Mouse (Mus musculus): Measurements from ENCODE around the gene Bbx.

Gene Bbx

GRCm38 (mm10) chr16:50321368-50321767 lies 110.8 kb downstream of the Bbx start:
- intact Hi-C loops (cut with DNase I): no loop called here

- intact Hi-C loops (cut with DNase I): no loop called here
Measured at GRCm38 (mm10) chr16:50318255-50318654, 113.9 kb downstream of the Bbx start.

GRCm38 (mm10) chr16:50315349-50315969 lies 116.7 kb downstream of the Bbx start:
- intact Hi-C loops (cut with DNase I): no loop called here

- intact Hi-C loops (cut with DNase I): no loop called here
Measured at GRCm38 (mm10) chr16:50311588-50311987, 120.6 kb downstream of the Bbx start.

GRCm38 (mm10) chr16:50309411-50310042 lies 122.7 kb downstream of the Bbx start:
- intact Hi-C loops (cut with DNase I): loop anchor here (10.0 kb wide), 1 partner anchor 265 kb away; no protein-coding TSS in a partner anchor

- intact Hi-C loops (cut with DNase I): loop anchor here (10.0 kb wide), 1 partner anchor 263 kb away; no protein-coding TSS in a partner anchor
Measured at GRCm38 (mm10) chr16:50308256-50308655, 123.9 kb downstream of the Bbx start.

- intact Hi-C loops (cut with DNase I): loop anchor here (10.0 kb wide), 1 partner anchor 262 kb away; no protein-coding TSS in a partner anchor
Measured at GRCm38 (mm10) chr16:50307231-50307630, 125.0 kb downstream of the Bbx start.

GRCm38 (mm10) chr16:50306727-50307126 lies 125.5 kb downstream of the Bbx start:
- intact Hi-C loops (cut with DNase I): loop anchor here (10.0 kb wide), 1 partner anchor 262 kb away; no protein-coding TSS in a partner anchor

GRCm38 (mm10) chr16:50305156-50305555 lies 127.0 kb downstream of the Bbx start:
- intact Hi-C loops (cut with DNase I): loop anchor here (10.0 kb wide), 1 partner anchor 260 kb away; no protein-coding TSS in a partner anchor

GRCm38 (mm10) chr16:50302566-50302965 lies 129.6 kb downstream of the Bbx start:
- intact Hi-C loops (cut with DNase I): loop anchor here (5.0 to 10.0 kb wide), 2 partner anchors 45 to 258 kb away; no protein-coding TSS in a partner anchor

GRCm38 (mm10) chr16:50298743-50299443 lies 133.3 kb downstream of the Bbx start:
- intact Hi-C loops (cut with DNase I): no loop called here

GRCm38 (mm10) chr16:50293502-50294228 lies 138.5 kb downstream of the Bbx start:
- intact Hi-C loops (cut with DNase I): no loop called here

- intact Hi-C loops (cut with DNase I): no loop called here
Measured at GRCm38 (mm10) chr16:50292834-50293233, 139.4 kb downstream of the Bbx start.

GRCm38 (mm10) chr16:50289764-50290163 lies 142.4 kb downstream of the Bbx start:
- intact Hi-C loops (cut with DNase I): no loop called here

- intact Hi-C loops (cut with DNase I): no loop called here
Measured at GRCm38 (mm10) chr16:50272813-50273212, 159.4 kb downstream of the Bbx start.

GRCm38 (mm10) chr16:50262647-50263046 lies 169.5 kb downstream of the Bbx start:
- intact Hi-C loops (cut with DNase I): no loop called here

- intact Hi-C loops (cut with DNase I): no loop called here
Measured at GRCm38 (mm10) chr16:50262209-50262608, 170.0 kb downstream of the Bbx start.

- intact Hi-C loops (cut with DNase I): no loop called here
Measured at GRCm38 (mm10) chr16:50261741-50262140, 170.4 kb downstream of the Bbx start.

GRCm38 (mm10) chr16:50254522-50255159 lies 177.5 kb downstream of the Bbx start:
- intact Hi-C loops (cut with DNase I): loop anchor here (5.0 to 10.0 kb wide), 3 partner anchors 48 to 483 kb away; no protein-coding TSS in a partner anchor

- intact Hi-C loops (cut with DNase I): loop anchor here (10.0 kb wide), 1 partner anchor 133 kb away; no protein-coding TSS in a partner anchor
Measured at GRCm38 (mm10) chr16:50251417-50251975, 180.7 kb downstream of the Bbx start.

All from adrenal gland (tissue).